Mouse (Mus musculus) MEL-GATA-1-ER (cell line): ENCODE measurements around the gene Hcn1.

ENCODE experiments used
- DNase-seq: peaks from one replicate; pipeline ENCODE4 v3.0.0-alpha.2; 2012; ENCODE audit warnings: low read depth; ENCODE audit errors: extremely low read depth

Gene Hcn1

DNA sequence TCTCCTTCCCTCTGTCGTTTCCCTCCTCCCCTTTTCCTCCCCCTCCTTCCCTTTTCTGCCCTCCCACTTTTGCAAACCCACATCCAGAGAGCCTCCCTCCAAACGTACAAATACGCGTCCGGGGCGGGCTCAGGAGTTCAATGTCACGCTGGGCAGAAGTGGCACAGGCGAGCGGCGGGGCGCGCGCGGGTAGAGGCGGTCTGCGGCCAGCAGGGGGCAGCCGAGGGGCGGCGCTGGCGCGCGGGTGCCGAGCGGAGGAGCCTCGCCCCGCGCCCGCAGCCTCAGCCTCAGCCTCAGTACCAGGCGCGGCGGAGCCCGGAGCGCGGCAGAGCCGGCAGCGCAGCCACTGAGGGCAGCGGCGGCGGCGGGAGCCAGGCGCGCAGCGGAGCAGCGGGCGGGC, at the start of gene Hcn1:
Gene Hcn1, plus strand, starts transcription at position 140 of the 400 bp plus-strand sequence.
- no peak for DNase-seq

DNA sequence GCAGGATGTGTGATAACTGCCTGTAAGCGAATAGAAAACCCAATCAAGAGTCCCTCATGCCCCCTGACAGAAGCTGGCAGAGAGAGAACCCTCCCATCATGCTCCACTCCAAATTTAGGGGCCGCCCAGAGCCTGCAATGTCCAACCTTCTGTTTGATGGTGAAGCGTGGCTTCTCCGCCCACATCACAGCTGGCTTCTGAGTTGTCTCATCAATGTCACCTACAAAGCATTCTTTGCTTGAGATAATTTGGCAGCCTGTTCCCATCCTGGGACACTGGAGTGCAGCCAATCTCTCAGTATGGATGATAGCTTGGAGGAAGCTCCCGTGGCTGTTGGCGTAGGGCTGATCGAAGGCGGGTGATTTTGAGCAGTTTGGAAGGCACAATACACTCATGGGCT, 34.9 kb upstream of the Hcn1 start:
- no peak for DNase-seq

DNA sequence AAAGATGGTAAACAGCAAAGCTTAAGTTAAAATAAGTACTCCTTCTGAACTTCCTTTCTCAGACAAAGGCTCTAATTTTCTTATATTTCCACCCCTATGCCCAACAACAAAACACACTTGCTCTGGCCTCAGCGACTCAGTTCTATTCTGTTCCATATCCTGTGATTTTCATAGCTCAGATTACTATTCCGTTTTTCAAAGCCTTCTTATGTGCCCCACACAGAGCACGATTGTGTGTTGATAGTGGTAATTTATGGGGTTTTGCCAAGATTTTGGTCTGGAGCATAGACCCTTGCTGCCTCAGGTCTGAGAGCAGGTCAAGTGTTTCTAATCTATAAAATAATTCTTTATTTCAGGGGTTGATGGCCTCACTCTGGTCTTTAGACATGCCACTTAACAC, 30.4 kb upstream of the Hcn1 start:
- no peak for DNase-seq

DNA sequence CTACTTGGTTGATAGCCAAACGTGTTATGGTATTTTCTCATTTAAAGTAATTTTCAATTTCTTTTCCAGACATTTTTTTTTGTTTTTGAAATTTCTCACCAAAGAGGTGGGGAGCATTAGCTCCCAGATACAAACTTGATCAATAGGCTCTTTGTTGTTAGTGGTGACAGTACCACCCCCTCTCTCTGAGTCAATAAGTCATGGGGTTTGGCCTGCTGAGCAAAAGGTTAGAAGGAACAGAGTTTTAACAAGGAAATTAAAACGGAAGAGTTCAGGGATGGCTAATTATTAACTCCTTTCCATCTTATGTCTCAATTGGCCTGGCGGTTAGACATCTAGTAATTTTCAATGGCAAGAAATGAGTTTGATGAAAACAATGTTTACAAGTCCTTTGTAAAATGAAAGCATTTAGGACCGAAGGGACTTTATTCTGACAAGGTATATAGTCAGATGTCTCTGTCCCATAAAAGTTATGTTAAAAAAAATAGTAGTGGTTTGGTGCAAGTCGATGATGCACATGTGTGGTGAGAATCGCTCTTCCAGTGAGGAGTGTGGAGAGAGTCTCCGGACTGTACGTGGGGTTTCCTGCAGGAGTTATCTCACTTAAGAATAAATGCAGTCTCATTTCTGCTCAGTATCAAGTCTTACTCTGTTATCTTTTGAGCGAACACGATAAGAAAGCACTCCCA, 7.5 kb upstream of the Hcn1 start:
- no peak for DNase-seq

DNA sequence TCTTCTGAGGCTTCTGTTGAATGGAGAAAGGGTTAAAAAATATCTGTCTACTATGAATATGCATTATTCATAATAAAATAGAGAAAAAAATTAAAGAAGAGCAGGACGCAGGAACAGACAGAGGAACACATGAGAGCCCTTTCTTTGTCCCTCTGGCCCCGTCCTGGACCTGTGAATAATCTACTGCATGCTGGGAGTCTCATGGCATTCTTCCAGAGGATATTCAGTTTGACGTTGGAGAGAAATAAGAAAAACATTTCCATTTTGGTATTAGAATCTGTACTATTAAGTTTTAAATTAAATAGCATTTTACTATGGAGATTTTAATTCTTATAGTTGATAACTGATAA, 7.0 kb upstream of the Hcn1 start:
- DNase-seq, result no peak

DNA sequence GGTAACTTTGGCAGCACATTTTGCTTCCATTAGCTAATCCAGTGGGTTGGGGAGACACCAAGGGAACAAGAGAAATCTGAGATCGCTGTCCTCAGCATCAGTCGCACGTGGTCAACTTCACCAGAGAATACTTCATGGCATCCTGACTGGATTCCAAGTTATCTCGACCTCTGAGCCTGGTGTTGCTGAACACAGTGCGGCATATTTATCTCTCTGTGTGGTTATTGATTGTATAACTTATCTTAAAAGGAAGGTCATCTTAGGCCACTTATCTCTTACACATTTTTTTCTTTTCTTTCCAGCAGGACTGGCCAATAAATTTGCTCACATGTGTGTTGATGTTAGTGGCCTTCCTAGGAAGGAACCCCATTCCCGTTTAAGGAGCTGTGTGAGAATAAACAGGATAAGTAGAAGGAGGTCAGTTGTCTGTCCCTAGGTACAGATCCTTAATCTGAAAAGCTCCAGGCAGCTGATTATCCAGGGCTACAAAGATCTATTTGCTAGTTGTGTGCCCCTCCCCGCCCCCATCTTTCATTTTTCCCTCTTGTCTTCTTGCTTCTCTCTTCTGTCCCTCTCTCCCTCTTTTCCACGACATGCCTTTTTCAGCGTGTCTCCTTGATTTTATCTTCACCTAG, 672 bp upstream of the Hcn1 start:
- DNase-seq, result no peak

DNA sequence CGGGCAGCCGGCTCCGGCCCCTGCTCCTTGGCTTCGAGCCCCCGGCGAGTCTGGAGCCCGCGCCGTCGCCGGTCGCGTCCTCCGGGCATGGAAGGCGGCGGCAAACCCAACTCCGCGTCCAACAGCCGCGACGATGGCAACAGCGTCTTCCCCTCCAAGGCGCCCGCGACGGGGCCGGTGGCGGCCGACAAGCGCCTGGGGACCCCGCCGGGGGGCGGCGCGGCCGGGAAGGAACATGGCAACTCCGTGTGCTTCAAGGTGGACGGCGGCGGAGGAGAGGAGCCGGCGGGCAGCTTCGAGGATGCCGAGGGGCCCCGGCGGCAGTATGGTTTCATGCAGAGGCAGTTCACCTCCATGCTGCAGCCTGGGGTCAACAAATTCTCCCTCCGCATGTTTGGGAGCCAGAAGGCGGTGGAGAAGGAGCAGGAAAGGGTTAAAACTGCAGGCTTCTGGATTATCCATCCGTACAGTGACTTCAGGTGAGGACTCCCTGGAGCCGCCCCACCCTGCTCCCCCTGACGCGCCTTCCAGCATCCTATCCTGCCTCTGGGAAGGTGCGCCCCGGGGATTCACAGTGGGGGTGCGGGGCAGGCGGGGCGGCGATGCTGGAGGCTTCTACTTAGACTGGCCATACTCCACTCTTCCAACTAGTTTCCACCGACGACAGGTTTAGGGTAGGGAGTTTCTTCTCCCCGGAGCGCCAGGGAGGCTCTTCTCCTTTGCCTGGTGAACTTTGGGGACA, 668 bp downstream of the Hcn1 start:
- DNase-seq, result no peak

DNA sequence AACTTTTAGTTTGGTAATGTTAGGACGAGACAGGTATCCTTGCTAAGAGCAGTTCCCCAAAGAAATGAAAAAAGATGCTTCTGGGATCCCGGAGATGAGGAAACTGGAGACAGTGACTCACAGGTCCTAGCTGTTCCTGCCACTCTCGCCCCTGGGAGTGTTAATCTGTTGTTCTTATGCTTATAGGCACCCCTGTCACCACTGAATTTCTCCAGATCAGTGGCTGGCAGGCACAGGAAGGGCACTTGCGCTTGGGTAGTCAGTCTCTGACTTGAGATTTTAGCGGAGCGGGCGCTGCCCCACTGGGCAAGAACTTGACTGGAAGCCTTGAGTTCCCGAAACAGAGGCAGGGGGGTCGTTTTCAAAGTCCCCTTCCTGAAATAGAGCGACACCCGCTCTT, 1.3 kb downstream of the Hcn1 start:
- DNase-seq, result no peak

DNA sequence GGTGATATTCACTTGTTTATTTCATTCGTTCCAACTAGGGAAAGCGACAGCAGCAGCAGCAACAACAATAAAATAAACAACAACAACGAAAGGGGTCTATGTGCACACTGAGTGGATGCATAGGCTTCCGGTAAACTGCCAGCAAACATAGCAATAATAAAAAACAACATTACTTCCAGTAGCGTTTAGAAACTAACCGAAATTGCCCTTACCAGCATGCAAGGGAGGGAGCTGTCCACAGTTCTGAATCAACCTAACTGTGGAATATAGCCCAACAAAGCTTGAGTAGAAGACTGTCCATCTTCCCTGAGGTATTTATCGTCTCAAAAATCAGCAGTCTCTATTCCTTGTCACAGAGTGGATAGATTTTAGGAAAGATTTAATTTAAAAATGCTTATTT, 2.0 kb downstream of the Hcn1 start:
- DNase-seq, result peak; percentile 19

DNA sequence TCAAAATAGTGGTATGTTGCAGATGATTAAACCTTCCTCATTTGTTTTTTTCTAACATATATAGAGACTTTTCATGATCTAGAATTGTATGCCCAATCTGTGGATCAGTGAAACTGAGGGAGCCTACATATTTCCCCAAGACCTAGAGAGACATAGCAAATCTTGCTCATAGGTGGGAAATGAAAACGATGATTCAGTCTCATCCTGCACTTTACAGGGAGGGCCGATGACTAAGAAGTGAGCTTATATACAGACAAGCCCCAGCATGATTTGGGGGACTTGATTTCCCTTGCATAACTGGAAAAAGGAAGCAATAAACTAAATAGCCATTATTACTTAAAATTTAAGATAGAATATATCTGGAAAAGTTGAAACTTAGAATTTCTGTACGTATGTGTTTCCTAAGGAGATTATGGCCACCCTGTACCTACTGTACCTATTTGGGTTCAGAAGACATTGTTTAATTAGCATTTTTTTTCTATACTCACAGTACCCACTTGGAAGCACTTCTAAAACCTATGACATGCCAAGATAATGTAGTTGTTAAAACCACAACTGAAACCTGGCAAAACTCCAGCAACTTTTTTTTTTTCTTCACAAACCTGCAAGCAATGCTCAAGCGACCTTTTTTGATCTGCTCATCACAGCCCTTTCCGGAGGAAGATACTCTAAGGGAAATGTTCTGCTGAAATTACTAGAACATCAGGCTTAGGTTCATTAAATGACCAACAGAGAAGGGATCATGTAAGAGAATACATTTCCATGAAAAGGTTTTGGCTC, 3.0 kb downstream of the Hcn1 start:
- DNase-seq, result peak; percentile 60

DNA sequence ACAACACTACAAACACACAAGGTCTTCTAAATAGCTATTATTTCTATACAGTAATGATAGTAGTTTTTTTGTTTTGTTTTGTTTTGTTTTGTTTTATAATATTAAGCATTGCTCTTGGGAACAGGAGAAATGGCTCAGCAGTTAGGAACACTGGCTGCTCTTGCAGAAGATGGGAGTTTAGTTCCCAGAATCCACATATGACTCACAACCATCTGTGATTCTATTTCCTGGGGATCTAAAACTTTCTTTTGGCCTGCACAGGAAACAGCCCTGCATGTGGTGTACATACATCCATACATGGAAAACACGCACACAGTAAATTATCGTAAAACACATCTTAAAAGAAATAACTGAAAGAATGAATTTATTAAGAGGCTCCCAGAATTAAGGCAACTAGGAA, 9.8 kb downstream of the Hcn1 start:
- no peak for DNase-seq

DNA sequence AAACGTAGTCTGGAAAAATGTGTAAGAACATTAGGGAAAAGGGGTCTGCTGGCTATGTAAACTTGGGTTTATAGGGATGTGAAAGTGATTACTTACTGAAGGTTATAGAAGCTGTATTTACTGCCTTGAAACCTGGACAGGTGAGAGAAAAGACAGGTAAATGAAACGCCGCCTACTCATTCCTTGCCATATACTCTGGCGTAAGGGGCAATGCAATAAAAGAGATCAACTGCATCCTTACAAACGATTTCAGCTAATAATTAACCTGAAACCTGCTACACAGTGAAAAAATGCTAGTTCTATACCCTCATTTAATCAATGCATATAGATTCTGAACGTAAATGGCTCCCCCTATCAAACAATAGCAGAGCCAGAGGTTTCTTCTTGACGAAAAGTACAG, 17.4 kb downstream of the Hcn1 start:
- no peak for DNase-seq

DNA sequence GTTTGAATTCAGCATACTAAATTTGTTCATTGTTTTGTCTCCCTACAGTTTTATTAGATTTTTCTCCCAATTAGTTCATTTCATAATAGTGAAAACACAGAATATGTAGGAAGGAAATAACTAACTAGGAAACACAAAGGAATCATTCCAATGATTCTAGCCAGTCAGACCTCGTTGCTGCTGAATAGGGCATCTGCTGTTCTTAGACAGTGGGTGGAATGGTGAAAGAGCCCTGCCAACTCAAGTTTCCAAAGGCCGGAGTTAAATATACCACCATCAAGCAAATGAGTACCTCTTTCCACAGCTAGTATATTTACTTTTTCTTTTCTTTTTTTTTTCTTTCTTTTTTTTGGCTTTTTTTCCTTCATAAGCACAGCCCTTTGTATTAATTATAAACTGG, 55.4 kb downstream of the Hcn1 start:
- no peak for DNase-seq

DNA sequence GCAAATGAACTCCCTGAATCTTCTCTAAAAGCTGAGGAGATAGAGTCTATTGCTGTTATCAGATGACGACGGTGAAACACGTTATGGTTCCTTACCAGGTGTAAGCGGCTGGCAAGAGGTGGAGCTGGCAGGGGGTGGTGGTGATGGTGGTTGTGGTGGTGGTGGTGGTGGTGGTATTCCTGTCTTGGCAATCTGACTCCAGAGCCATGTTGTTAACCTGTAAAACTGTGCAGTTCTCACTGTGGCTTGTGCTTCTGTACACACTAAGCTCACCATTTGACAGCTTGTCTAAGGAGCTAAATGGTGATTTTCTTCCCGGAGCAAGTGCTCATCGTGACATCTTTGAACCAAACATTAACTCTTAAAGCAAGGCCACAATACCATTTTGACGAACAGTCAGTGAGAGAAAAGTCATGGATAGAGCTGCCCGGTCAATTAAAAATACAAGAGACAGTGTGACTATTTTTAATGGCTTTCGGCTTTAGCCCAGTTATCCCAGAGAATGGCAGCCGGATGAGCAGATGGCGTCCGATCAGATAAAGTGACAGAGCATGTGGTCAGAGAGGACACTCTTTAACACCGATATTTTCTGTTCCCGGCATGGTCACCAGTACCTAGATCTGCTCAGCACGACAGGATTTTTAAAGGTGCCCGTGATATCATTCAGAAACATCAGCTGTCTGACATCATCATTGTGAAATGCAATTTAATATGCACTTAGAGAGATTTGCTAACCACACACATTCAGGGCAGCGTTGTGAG, 56.5 kb downstream of the Hcn1 start:
- no peak for DNase-seq

DNA sequence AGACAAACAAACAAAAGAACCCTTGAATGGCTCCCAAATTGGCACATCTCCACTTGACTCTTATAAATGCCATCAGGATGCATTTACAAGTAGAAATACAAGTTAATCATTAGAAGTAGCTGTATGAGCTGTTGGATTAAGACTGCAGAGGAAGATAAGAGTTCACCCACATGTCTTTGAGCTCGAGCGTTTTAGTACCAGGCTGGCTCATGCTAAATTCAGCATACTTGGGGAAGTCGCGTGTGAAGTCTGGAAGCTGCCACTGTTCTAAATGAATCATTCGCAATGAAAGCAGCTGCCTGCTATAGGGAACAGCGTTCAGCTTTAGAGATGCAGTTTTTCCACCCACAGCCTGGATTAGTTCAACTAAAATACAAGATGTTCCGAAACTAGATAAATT, 57.4 kb downstream of the Hcn1 start:
- no peak for DNase-seq

DNA sequence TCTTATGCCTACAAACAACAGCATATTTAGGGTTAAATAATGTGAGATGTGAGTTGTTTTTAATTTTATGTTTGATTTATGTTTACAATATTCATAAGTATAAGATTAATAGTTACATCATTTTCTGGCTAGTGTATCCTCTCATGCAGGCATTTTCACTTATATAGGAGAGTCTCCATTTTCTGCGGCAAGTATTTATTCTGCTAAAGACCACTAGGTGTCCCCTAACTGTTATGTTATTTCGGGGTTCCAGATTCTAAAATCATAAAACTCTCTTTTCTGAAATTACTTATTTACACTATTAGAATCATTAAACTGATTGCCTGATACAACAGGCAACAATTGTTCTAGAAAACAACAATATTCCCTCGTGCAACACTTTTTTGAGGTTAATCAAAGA, 60.5 kb downstream of the Hcn1 start:
- DNase-seq, result no peak

DNA sequence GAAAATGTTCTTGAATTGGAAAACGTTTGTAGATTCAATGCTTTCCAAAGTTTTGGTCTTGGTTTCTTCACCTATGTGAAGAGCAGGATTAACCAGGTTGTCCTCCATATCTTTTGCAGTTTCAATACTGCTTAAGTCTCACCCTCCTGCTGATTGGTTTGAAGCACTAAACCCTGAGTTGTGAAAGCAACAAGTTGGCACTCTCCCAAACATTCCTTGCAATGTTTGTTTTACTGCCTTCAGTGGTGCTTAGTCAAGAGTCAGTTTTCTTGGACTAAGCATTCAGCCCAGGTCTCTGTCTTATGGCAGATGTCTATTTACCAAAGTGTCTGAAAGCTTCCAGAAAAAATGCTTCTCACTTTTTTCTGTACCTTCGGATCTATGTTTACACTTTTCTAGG, 67.2 kb downstream of the Hcn1 start:
- DNase-seq, result no peak

DNA sequence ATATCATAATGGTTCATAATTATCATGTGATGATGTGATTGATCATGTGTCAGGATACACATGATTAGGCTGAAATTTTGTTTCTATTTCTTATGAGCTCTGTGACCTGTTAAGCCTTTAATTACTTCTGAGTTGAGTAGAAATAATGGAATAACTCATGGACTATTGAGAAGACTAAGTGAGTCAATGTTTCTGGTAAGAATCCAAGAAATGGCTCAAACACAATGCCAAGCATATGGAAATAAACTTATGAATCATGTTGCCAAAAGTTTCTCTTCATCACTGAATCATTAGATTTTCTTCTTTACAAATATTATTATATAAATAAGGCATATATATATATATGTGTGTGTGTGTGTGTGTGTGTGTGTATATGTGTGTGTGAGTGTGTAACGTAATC, 69.7 kb downstream of the Hcn1 start:
- DNase-seq, result no peak

DNA sequence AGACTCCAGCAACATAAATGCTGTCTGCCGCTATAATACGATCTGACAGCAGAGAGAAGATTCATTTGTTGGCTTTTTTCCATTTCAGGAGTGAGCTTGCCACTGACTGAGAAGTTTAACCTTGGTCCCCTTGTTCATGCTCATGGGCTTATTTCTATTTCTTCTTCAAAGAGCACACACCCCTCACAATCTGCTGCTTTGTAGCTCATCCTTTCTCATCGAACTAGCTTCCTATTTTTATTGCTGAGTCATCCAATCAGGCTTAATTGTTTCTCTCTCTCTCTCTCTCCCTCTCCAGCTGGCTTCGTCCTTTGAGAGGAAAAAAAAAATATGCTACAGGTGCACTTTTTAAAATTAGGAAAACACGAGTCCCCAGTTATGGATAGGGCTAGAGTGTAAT, 74.3 kb downstream of the Hcn1 start:
- no peak for DNase-seq

DNA sequence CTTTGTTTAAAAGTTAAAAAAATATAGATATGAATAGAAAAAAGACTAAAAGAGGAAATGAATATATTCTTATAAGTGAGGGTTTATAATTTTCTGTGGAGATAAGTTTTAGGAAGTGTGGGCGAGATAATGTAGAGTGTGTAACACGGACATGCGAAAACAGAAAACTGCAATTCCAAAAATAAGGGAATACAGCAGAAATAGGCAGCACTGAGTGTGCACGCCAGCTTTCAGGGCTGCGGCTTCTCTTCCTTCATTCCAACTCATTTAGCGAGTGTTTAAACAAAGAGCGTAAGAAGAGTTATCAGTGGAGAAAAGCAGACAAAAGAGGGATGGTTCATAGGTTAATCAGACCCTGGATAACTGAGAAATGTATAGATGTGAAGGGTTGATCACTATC, 85.5 kb downstream of the Hcn1 start:
- DNase-seq, result no peak

DNA sequence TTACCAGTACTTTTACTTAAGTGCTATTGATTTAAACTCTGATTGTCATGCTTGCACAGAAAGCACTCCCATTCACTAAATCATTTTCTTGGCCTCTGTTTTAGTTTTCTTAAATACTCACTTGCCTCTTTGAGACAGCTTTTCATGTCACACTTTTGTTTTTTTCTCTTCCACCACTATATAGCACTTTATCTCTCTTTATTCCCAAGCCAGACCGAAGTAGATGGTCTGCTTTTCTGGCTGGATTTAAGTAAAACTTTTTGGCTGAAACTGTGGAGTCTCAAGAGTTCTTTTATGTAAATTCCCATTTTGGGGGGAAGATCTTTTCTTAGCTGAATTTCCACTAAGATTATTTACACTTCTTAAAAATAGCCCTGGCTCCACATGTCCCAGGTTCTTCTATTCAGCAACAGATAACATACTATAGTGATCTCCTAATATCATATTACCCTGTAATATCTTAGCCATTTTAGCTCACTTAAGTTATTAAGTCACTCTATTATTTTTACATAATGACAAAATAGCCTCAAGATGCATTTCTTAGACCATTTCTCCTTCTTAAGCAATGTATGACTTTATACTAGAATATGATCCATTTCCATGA, 92.7 kb downstream of the Hcn1 start:
- DNase-seq, result no peak
